Mouse (Mus musculus): Measurements from ENCODE around the gene Prkn.

The Prkn gene

DNA sequence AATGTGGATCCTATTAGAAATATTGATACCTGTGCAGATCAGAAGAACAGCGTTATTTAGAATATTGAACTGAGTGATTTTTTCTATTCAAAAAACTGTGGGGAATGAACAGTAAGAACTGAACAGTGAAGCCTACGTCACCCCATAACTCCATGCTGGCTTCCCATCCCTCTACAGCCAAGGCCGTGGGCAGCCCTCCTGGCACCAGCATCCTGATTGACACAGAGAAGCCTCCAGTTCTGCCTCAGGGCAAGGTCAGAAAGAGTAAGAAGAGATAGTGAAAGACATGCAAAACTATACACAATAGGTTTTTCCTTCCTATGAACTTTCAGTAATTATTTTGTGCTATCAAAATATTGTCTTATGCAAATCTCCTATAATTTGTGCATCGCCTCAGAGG, 557.5 kb downstream of the Prkn start:
- DNase-seq (ENCODE audit: extremely low spot score) = no peak

DNA sequence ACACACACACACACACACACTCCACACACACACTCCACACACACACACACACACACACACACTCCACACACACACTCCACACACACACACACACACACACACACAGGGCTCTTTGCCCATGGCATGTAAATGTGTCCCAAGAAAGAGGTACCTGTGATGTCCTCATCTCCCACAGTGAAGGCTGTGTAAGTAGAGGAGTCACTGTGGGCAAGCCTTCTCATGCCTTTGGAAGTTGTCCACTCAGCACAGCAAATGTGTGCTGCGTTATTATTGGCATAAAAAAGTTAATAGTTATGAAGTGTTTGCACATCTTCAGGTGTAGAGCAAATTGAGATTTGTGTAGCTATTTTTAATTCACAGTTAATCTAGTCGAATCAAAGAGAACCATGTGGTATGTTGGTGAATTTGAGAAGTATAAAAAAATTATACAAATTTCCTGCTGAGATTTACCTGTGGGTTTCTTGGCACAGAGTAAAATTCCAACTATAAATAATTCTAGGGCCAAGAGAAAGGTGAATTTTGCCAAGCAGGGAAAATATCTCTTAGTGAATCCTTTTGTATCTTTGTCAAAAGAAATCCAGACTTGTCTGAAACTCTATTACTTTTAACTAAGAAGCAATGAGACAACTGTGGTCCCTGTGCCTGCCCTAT, 562.2 kb downstream of the Prkn start:
- DNase-seq (ENCODE audit: extremely low spot score) = no peak

DNA sequence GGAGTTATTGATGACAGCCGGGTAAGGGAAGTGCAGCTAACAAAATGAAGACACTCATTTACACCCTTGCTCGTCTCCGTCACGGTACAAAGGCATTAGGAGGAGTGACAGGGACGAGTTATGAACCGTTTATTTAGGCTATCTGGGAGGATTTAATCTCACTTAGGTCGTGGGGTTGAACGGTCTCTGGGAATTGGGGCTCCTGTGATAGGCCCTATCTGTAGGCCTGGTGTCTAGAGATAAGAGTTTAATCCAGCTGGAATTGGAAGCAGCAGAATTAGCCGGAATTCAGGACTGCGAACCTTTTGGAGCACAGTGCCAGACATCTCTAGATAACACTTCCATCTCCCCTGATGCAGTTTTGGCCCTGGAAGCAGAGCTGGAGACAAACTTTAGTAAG, 571.2 kb downstream of the Prkn start:
- DNase-seq (ENCODE audit: extremely low spot score) = no peak

DNA sequence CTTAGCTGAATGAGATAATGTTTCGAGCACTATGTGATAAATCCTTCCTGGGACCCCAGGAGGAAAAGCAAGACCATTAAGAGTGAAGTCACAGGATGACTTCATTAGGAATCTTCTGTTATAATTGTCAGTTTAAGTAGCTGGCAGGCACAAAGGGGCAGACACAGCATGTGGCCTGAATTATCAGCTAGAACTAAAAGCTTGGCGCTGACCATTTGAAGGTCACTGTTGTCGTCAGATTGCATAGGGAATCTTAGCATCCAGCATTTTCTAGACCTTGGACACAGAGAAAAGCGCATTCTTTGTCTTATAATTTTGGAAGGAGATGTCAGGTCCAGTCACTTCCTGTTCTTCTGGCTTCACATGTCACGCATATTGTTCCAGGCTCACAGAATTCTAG, 573.5 kb downstream of the Prkn start:
- DNase-seq (ENCODE audit: extremely low spot score) = no peak

DNA sequence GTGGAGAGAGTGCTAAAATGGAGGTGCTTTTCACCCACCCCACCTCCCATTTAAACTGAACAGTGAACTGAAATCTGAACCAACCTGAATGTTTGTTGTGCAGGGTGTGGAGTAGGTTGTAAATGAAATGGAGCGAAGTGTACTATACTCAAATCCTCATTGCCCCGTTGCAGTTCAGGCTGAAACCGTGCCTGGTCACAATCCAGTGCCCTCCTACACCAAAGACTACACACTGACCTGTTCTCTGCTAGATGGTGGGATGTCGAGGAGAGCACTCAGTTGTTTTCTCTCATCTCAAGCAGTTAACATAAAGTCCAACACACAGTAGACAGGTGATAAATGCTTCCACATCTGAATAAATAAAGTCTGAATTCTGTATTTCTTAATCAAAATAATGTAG, 574.1 kb downstream of the Prkn start:
- no peak for DNase-seq (ENCODE audit: extremely low spot score)

DNA sequence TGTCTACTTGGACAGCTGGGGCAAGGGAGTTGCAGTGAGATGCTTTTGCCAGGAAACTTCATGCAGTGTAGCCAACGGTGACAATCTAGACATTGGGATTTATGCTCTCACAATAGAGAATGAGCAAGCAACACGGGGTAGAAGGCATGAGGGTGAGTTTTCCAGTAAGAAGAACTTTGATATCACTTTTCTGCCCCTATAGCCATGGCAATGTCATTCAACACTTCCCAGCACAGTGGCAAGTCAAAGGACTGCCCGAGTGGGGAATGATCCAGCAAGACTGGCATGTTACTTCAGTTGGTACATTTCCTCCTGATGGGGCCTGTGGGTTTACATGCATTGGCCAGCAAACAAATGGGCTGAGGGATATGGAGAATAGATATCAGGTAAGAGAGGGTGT, 577.0 kb downstream of the Prkn start:
- DNase-seq (ENCODE audit: extremely low spot score) = no peak

DNA sequence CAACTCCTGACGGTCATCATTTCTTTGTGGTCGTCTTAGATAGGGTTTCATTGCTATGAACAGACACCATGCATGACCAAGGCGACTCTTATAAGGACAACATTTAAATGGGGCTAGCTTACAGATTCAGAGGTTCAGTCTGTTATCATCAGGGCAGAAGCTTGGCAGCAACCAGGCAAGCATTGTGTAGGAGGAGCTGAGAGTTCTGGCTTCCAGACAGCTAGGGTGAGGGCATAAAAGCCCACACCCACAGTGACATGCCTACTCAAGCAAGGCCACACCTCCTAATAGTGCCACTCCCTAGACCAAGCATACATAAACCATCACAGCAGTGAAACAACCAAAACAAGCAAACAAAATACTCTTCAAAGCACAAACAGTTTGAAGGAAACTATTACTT, 579.3 kb downstream of the Prkn start:
- no peak for DNase-seq (ENCODE audit: extremely low spot score)

DNA sequence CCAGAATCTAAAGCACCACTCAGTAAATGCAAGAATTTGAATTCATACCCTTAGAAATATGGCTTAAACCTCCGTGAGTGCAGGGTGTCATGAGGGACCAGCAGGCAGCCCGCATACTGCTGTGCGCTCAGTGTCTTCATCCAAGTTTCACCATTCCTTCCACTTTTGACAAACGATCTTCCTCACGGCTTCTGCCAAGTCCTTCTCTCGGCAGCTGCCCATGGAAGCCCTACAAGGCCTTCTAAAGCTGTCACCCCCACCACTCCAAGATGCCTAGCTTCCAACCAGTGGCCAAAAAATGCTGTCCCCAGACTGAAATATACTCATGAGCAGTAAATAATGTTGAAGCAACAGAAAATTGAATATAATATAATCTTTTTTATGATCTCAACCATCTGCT, 580.7 kb downstream of the Prkn start:
- DNase-seq (ENCODE audit: extremely low spot score) = no peak

DNA sequence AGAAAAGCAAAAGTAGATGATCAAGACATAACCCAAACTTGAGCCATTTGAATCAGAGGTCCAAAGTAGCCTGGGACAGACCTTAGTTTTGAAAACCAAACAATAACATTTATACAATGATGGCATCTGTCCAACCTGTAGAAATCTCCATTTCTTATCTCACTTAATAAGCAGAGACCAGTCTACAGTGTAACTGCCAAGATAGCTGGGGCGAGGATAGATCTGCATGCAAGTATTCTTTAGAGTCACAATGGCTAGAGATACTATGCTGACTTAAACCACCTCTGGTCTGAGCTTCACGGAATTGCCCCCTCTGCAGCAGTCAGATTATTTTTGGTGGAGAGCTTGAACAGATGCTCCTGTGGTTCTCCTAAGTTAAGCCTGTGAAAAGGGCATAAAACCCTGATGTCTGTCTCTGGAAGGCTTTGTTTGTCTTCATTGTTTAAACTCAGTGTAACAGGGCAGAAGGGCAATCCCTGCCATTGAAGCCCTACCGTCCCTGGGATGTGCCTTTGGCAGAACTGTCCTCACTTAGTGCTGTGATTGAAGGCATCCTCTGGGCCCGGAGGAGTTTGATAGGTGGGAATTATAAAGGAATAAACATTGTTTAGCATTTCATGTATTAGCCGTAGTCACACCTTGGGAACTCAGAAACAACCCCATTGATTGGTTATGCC, 581.2 kb downstream of the Prkn start:
- no peak for DNase-seq (ENCODE audit: extremely low spot score)

DNA sequence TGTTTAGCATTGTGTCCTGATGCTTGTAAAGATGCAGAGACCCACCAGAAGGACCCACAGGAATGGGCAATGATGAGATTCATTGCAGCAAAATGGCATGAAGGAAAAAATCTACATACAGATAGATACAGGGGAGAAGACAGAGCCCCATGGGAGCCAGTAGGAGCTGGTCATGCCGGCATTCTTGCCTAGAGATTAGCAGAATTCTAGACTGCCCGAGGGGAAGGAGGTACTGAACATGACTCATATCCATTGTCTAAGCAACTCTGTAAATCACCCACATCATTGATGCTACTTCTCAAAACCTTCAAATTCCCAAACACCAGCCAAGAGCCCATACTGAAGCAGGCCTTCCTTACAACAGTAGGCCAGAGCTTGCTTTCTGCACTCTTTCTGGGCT, 591.1 kb downstream of the Prkn start:
- DNase-seq (ENCODE audit: extremely low spot score) = no peak

DNA sequence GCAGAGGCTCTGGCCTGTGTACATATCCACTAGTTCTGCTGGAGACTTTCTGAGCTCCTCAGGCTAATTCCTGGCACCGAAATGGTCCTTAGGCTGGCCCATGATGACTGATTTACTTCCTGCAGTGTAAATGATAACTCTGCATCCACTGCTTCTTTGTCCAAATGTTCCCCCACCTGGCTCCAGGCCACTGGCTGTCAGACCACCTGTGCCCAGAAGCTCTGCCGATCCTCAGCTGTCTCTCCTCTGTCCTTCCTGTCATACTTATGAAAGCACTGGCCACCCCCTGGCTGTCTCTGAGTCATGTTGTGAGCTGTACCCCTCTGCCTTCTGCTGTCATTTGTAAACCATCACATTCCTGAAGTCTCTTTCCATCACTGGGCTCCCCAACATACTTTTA, 592.4 kb downstream of the Prkn start:
- DNase-seq (ENCODE audit: extremely low spot score) = no peak

DNA sequence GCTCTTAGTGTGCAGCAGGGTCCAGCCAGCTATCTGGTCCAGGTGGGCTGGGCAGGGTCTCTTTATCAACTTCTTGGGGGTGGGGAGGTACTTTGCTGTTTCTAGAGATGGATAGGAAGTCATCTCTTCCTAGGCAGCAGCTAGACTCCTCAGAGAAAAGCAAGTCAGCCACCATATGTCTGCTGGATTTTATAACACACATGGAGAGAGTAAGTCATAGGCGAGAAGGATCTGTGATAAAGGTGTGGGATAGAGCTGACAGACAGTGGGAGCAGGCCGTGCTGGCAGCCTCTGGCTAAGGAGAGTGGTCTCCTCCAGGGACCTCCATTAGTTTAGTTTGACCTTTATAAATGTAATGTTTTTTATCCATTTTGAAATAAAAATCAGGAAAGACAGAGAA, 622.5 kb downstream of the Prkn start:
- no peak for DNase-seq (ENCODE audit: extremely low spot score)

DNA sequence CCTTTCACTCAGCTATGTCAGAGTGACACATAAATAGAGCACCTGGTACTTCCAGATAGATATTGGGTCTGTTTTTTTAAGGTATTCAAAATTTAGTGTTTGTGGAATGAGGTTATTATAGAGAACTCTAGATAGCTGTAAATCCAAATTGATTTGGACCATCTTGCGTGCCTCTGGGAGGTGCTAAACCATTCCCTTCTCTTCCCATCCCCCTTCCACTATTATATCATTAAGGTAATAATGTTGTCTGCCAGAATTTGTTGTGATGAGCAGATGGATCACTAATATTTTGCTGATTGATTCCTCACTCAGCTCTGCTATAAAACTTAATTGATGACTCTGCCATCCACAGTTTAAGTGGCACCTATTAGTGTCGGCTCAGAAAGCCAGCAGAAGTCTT, 625.9 kb downstream of the Prkn start:
- DNase-seq (ENCODE audit: extremely low spot score) = no peak

DNA sequence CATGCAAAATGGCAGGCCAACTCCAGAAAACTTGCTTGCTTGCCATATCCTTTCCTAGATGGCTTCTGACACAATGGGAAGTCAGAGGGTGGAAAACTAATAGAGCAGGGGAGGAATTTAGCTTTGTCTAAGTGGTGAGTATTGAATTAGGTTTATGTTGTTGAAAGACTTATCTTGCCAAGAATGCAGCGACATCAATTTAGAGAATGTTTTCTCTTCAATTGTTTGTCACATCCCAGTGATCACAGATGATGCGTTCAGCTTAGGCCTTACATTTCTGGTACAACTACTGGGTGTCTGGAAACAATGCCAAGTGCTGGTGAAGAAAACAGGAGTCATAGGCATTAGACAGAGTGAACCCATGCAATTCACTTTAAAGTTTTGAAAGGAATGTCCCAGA, 628.4 kb downstream of the Prkn start:
- no peak for DNase-seq (ENCODE audit: extremely low spot score)

DNA sequence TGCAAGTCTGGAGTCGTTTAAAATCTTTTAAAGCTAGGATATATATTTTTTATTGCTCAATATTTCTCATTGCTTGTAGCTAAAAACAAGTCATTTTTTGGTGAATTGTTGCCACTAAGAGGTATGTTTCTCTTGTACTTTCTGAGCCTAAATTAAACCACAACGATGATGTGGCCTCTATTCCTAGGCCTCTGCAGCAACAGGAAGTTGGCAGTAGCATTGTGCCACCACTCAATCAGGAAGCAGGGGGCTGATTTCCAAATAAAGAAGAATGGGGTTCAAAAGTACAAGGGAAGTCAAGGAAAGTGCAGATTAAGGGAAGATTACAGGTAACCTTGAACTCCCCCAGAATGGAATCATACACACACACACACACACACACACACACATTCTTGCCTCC, 642.8 kb downstream of the Prkn start:
- no peak for DNase-seq (ENCODE audit: extremely low spot score)

DNA sequence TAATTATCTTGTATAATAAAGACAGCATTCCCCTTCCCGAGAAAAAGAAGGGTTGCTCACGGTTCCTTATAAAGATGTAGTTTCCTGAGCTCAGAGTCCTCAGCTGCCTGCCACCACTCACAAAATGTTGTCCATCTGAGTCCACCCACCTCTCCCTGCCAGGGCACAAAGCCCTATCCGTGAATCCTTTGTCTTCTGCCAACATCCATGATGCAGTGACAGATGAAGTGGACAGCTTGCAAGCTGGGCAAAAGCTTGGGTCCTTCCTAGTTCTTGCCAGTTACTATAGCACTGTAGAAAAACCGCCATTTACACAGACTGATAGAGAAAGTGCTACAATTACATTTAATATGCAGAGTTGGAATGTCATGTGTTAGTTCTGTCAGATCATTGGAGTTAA, 649.9 kb downstream of the Prkn start:
- no peak for DNase-seq (ENCODE audit: extremely low spot score)

DNA sequence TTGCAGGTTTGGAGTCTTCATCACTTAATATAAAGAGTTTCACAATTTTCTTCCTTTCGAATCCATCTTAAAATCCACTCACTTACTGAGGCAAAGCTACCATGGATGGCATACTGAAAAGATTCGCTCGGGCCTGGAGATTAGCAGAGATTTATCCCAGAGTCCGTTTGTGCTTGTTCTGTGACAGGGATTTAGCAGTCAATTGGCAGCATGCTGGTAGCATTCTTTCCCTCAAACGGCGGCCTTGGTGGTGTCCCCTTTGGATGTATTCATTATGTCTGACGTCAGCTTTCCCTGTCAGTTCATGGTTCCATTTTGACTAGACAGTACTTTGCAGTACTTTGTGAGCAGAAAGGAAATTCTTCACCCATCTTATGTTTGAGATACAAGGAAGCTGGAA, 662.4 kb downstream of the Prkn start:
- no peak for DNase-seq (ENCODE audit: extremely low spot score)

DNA sequence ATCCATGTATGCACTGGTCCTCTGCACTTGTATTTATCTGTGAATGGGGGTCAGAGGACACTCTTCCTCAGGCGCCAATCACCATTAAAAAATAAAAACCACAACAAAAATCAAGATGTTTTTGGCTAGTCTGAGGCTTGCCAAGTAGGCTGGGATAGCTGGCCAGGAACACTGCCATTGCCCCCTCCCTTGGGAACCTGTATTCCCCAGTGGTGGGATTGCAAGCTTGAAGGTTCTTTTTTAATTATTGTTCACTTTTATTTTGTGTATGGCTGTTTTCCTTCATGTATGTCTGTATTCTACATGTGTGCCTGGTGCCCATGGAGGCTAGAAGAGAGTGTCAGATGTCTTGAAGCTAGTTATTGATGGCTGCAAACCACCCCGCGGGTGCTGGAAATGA, 664.3 kb downstream of the Prkn start:
- DNase-seq (ENCODE audit: extremely low spot score) = no peak

DNA sequence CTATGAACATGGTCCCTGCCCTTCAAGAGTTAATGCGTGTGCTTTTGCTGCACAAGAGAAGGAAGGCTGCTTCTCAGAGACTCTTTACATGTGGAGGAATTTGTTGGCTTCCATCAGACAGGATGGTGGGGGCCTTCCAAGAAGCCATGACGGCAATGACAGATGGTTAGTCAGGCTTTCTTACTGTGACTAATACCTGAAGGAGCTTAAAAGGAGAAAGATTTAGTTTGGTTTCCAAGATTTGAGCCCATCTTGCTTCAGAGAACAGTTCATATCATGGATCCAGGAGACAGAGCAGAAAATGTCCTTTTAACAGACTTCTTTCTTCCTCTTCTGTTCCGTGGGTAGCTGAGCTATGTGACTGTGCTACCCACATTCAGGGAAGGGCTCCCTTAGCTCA, 666.9 kb downstream of the Prkn start:
- no peak for DNase-seq (ENCODE audit: extremely low spot score)

DNA sequence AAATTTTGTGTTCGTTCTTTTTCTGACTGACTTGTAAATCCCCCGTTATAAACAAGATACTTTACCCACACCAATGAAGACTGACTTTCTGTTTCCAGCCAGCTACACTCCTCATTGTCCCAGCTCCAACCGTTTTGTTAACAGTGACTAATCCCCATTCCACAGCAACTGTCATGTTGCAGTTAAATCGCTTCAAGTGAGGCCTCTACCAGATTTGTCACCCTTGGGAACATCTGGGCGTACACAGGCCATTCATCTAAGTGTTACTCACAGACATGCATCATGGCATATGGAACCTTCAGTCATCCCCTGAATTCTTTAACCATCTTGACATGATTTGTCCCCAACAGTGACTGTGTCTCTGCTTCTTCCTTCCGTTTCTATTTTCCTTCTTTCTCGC, 669.9 kb downstream of the Prkn start:
- no peak for DNase-seq (ENCODE audit: extremely low spot score)

DNA sequence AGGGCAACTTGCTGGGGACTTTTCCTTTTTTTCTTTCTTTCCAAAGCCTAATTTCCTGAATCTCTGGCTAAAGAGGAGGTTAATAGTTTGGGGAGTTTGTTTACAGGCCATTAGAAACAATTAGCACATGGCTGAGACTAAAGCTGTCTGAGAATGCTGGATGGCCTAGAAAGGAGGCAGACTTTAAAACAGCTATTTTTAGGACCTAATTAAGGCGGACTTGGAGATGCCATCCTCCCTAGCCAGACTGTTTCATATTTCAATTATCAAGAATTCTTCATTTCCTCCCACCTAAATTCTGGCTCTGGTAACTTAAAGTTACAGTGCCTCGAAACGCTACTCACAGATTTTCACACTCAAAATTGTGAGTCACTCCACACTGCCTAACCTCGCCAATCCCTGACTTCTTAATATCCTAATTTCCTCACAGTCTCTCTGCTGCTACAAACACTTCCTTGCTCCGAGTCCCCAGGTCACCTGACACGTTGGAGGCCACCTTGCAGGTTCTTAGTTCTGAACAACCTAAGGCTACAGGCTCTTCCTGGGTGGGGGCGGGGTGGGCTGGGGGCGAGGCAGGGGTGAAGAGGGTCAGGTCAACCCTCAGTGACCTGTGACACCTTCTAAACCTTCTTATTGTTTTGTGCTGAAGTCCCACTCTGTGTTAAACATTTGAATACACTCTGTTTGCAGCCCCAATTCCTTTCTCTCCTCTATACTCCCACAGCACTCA, 674.0 kb downstream of the Prkn start:
- DNase-seq (ENCODE audit: extremely low spot score) = no peak

DNA sequence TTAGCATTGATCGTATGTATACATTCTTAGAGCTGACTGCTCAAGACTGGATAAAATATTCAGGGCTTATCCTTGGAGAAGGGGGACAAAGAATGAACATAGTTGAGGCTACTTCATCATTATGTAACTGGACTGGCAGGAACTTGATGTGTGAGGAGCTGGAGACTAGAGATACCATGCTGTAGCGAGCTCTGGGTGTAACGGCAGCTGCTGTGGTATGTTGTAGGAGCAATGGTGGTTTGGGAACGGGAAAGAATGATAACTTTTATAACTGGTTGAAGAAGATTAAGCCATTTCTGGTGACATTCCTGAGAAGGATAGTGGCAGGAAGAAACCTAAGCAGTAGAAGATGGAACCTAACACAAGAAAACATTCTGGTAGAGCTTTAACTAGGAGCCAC, 675.4 kb downstream of the Prkn start:
- no peak for DNase-seq (ENCODE audit: extremely low spot score)

DNA sequence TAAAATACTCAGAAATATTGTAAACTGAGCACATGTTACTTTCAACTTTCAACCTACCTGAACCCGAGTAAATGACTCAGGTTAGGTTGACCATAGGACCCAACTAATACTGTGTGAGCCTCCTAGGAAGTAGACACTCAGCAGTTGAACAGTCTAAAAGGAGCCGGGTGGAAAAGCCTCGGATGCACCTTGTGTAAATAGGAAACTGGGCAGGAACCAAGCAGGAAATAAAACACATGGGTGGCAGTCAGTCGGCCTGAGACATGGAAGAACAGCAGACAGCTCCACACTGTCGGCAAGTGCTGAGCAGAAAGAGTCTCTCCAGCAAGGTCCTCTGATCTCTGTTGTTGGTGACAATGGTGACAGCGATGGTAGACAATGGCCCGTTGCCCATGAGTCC, 676.0 kb downstream of the Prkn start:
- DNase-seq (ENCODE audit: extremely low spot score) = no peak

All from embryo, embryonic 9.5 days (tissue).